Mouse (Mus musculus): ENCODE data around the gene Gm3047. TPM values are rescaled to one million over a fixed set of nuclear protein-coding genes. Genes with fewer than 3 reads are reported as not detected.

The Gm3047 gene
- polyA plus RNA-seq (2012), result not detected in 2 replicates

DNA sequence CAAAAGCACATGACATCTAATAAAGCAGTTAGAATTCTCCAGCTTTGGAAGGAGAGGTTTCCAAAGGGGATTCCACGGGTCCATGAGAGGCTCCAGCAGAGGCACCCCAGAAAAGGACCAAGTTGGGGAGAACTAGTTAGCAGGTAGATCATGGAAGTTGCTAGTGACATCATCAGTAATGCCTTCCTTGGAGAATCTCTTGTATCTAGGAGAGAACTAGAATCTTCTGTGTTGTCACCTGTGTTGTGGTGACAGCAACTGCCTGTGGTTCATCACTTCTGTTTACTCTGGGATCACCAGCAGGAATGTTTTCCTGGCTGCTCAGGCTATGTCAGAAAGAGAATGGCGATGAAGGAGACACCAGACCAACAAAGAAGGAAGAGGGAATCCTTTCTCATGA lies at the start of gene Gm3047:
Gene Gm3047 (plus strand): TSS at position 301 of the 400 bp plus-strand sequence.

Other genes with a start within 250 kb of the Gm3047 start
- not detected in 2 replicates for gene Gm3149, start 238.1 kb upstream of the Gm3047 start, polyA plus RNA-seq (2012)
- not detected in 2 replicates for gene 2610042L04Rik, start 220.6 kb upstream of the Gm3047 start, polyA plus RNA-seq (2012)
- gene Gm3159, start 157.9 kb upstream of the Gm3047 start, polyA plus RNA-seq (2012), result not detected in 2 replicates
- not detected in 2 replicates for gene Gm3164, start 140.0 kb upstream of the Gm3047 start, polyA plus RNA-seq (2012)
- not detected in 2 replicates for gene Gm3173, start 124.4 kb upstream of the Gm3047 start, polyA plus RNA-seq (2012)
- not detected in 2 replicates for gene Gm3182, start 73.7 kb upstream of the Gm3047 start, polyA plus RNA-seq (2012)
- not detected in 2 replicates for gene Gm8159, start 76.9 kb downstream of the Gm3047 start, polyA plus RNA-seq (2012)
- gene Gm3239, start 108.8 kb downstream of the Gm3047 start, polyA plus RNA-seq (2012), result not detected in 2 replicates
- not detected in 2 replicates for gene Gm7876, start 153.8 kb downstream of the Gm3047 start, polyA plus RNA-seq (2012)
- gene Gm3252, start 171.4 kb downstream of the Gm3047 start, polyA plus RNA-seq (2012), result not detected in 2 replicates
- not detected in 2 replicates for gene Gm9602, start 220.9 kb downstream of the Gm3047 start, polyA plus RNA-seq (2012)

Data from megakaryocyte-erythroid progenitor cell, adult 5 weeks (primary cell).